Mouse (Mus musculus) Muller cell, postnatal 12 days (primary cell): ENCODE measurements around the gene Ces1c.

Experiments
- DNase-seq: peaks from one replicate; pipeline ENCODE4 v3.0.0-alpha.2; 2015; ENCODE audit errors: inconsistent ontology term

The Ces1c gene

DNA sequence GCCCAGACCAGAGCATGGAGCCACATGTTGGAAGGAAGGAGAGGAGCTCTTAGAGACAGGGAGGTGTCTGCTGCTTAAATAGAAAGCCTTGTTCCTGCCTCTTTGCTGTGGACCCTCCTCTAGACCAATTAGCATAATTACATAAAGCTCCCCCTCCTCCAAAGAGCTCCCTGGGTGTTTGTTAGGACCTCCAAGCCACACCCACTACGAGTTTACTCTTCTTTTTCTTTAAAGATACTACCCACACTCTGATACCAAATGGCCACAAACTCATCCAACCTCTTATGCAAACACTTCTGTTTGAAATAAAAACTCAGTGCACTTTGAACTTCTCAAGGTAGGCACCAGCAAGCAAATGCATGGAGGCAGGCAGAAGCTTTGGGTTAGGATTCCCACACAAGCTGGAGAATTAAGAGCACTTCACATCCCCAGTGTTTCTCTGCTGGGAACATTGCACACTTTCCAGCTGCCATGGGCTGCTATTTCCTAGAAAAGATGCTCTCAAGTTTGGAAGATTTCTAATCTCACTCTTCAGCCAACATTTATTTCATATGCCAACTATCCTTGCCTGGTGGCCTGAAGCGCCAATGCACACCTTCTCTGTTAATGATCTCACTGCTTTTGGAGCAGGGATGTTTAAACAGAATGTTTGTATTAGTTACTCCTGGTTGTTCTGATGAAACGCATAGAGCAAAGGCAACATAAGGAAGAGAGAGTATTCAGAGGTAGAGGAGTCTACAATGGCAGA lies at the start of gene Ces1c:
Ces1c (minus strand) TSS at position 51 of the 748 bp plus-strand sequence.
- no peak for DNase-seq

DNA sequence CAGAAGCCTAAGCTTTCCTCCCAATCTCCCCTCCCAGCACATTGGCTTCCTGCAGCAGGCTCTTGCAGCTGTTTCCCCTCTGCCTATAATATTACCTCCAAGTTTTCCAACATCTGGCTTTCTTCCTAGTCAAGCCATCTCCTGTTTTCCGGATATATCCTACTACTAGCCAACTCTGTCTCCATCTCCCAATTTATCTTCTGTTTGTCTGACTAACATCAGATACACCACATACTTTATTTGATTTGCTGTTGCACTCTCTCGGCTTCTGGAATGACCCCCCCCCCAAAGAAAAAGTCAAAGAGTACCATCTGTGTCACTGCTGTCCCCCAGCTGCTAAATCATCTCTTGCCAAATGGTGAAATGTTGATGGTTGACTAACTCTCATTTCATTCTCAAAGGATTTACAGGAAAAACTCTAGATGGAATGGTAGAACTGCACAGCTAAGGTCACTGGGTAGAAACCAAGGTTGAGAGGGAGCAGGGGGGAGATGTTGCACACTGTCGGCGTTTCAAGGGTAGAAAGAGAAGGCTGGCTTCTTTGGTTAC lies 49.6 kb upstream of the Ces1c start:
- no peak for DNase-seq

- DNase-seq = no peak
These were observed 45.5 kb upstream of the Ces1c start for GRCm38 (mm10) chr8:93176593-93176992.

GRCm38 (mm10) chr8:93174554-93174953 lies 43.5 kb upstream of the Ces1c start:
- DNase-seq = no peak

GRCm38 (mm10) chr8:93171846-93172590 lies 40.9 kb upstream of the Ces1c start:
- DNase-seq = peak; percentile 6

DNA sequence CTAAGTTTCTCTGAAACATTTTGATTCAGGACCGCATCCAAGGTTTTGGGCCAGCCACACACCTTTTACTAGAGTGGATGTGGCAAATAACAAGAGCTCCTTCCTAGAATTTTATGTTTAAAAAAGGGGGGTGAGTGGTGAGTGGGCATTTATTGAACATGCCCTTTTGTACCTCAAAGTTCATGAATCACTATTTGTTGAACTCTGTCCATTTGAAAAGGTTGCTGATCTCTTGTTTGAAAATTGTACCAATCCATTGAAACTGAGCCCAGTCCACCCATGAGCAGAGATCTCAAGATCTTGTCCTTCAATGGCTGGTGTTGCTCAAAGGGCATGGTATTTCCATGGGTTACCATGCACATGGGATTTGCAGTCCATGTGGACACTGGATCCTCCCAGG lies 32.3 kb upstream of the Ces1c start:
- DNase-seq = no peak

GRCm38 (mm10) chr8:93151401-93151800 lies 20.3 kb upstream of the Ces1c start:
- peak; percentile 59 for DNase-seq

GRCm38 (mm10) chr8:93147331-93147730 lies 16.2 kb upstream of the Ces1c start:
- no peak for DNase-seq

- peak; percentile 3 for DNase-seq
These were observed 9.6 kb upstream of the Ces1c start for GRCm38 (mm10) chr8:93140696-93141095.

GRCm38 (mm10) chr8:93132196-93132595 lies 1.1 kb upstream of the Ces1c start:
- DNase-seq = no peak

- DNase-seq = no peak
These were observed 4.6 kb downstream of the Ces1c start for GRCm38 (mm10) chr8:93126476-93126875.

- no peak for DNase-seq
These were observed 9.1 kb downstream of the Ces1c start for GRCm38 (mm10) chr8:93122005-93122404.

GRCm38 (mm10) chr8:93095376-93095775 lies 35.7 kb downstream of the Ces1c start:
- peak; percentile 19 for DNase-seq

DNA sequence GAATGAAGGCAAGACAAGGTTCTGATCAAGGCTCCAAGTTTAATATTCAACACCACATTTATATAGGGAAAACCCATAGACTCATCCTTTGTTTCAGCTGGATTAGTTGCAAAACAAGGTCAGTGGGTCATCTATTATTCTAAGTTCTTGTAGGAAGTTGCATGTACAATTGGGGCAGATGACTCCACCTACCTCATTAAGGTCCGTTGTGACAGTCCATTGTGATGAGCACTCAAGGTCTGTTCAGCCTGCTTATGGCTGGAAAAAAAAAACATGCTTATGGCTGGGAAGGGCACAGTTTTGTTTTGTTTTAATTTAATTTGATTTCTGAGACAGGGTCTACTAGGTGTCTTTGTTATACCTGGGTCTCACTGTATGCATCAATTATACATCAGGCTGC lies 39.8 kb downstream of the Ces1c start:
- no peak for DNase-seq

- DNase-seq = no peak
These were observed 42.4 kb downstream of the Ces1c start for GRCm38 (mm10) chr8:93088686-93089122.

DNA sequence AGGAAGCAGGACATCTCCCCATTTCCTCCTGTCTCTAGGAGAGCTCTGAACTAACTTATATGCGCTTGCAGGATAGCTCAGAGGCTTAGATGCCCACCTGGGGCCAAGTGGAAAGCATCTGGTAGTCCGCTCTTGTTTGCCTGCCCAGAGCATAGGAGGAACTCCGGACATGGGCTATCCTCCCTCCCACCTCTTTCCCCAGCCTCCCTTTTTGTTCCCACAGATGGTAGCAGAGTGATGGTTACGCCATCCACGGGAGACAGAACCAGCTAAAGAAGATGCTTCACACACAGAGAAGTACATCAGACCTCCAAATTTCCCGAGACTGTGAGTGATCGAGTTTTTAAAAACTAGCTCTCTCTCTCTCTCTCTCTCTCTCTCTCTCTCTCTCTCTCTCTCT lies 42.9 kb downstream of the Ces1c start:
- no peak for DNase-seq

DNA sequence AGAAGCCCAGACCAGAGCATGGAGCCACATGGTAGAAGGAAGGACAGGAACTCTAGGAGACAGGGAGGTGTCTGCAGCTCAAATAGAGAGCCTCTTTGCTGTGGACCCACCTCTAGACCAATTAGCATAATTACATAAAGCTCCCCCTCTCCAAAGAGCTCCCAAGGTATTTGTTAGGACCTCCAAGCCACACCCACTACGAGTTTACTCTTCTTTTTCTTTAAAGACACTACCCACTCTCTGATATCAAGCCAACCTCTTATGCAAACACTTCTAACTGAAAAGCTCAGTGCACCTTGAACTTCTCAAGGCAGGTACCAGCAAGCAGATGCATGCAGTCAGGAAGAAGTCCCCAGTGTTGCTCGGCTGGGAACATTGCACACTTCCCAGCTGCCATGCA lies 51.2 kb downstream of the Ces1c start, which contains the start of gene Ces1b:
Ces1b (minus strand) TSS at position 131 of the 400 bp plus-strand sequence.
- DNase-seq = no peak

GRCm38 (mm10) chr8:93075251-93075650 lies 55.8 kb downstream of the Ces1c start:
- no peak for DNase-seq

GRCm38 (mm10) chr8:93063416-93064117 lies 67.5 kb downstream of the Ces1c start:
- no peak for DNase-seq

GRCm38 (mm10) chr8:93059185-93059584 lies 71.9 kb downstream of the Ces1c start:
- DNase-seq = no peak

DNA sequence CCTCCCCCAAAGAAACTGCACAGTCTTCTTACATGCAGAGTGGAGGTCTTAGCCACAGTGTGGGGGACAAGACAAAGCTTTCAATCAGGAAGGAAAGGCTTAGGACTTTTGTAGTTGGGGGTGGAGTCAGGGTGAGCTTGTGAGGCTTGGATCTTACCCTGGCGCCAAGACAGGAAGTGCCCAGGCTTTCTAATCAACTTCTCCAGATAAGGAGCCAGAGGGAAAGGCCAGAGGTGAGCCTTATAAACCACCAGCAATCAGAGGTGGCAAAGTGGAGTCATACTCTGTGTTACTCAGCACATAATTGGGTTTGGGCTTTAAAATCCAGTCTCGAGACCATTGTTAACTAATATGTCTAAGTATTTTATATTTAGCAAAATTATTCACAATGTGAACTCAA lies 75.8 kb downstream of the Ces1c start:
- DNase-seq = no peak
